Mouse (Mus musculus) hindbrain, postnatal 0 days (tissue): Measurements from ENCODE around the gene Kcnq1. TPM values are rescaled to one million over a fixed set of nuclear protein-coding genes. Genes with fewer than 3 reads are reported as not detected.

Experiments used
- ATAC-seq: fragments of 200-750 bp; cut with Nextera tagmentation; 2 replicates; pipeline ENCODE4 v1.8.0; 2017; ENCODE audit warnings: mild to moderate bottlenecking, moderate TSS enrichment, moderate library complexity
- DNase-seq: peaks from one replicate; pipeline ENCODE4 v3.0.0-alpha.2; 2015; ENCODE audit warnings: low spot score
- H3K27ac ChIP-seq: fragments of 300-500 bp; sonication (generic); 2 replicates; pipeline ENCODE4 v1.5.1; 2014; ENCODE audit warnings: mild to moderate bottlenecking
- H3K27me3 ChIP-seq: fragments of 300-500 bp; sonication (generic); 2 replicates; pipeline ENCODE4 v1.6.1; 2014; ENCODE audit warnings: low read length, mixed read lengths; ENCODE audit not compliant: insufficient read depth
- H3K36me3 ChIP-seq: fragments of 300-500 bp; sonication (generic); 2 replicates; pipeline ENCODE4 v1.6.1; 2014; ENCODE audit warnings: low read length, mixed read lengths; ENCODE audit not compliant: insufficient read depth
- H3K4me1 ChIP-seq: fragments of 300-500 bp; sonication (generic); 2 replicates; pipeline ENCODE4 v1.6.1; 2014; ENCODE audit warnings: antibody characterized with exemption, low read length, mixed read lengths; ENCODE audit not compliant: insufficient read depth
- H3K4me2 ChIP-seq: fragments of 300-500 bp; sonication (generic); 2 replicates; pipeline ENCODE4 v1.6.1; 2014; ENCODE audit warnings: low read depth, mild to moderate bottlenecking, low read length, moderate library complexity, mixed read lengths
- H3K4me3 ChIP-seq: fragments of 300-500 bp; sonication (generic); 2 replicates; pipeline ENCODE4 v1.5.1; 2014; ENCODE audit warnings: low read length
- H3K9ac ChIP-seq: fragments of 300-500 bp; sonication (generic); replicated peaks from 2 replicates; pipeline ENCODE4 v1.6.1; 2014; ENCODE audit warnings: mild to moderate bottlenecking, low read length, moderate library complexity, mixed read lengths
- H3K9me3 ChIP-seq: fragments of 300-500 bp; sonication (generic); 2 replicates; pipeline ENCODE4 v1.6.1; 2016; ENCODE audit warnings: low read length, mixed read lengths
- CTCF ChIP-seq: IDR thresholded peaks from 2 replicates; pipeline ENCODE4 v1.5.1; 2016; ENCODE audit warnings: antibody characterized with exemption, control low read depth, low read depth
- WGBS: fragments of 180-500 bp; shearing (Covaris S2); extraction: QIAGEN DNeasy Blood & Tissue Kit; methylation state at CpG from one replicate; pipeline ENCODE4 v1.1.7; 2014; 5-methylcytosine and 5-hydroxymethylcytosine counted together
- polyA plus RNA-seq: library from polyadenylated mRNA; unstranded; fragments of >200 nt; fragmentation: Nextera tagmentation; extraction: Ambion mirVana; gene quantifications from 2 replicates; pipeline ENCODE4 v1.2.1, GENCODE M21; 2015
- total RNA-seq: library from RNA; depleted of rRNA; stranded (reverse); fragments of >200 nt; gene quantifications from 2 replicates; pipeline ENCODE4 v1.2.3, GENCODE M21; 2014

The Kcnq1 gene
- total and polyA plus RNA-seq, 2 experiments from 2014 or later, result 1.4 to 1.9 TPM

GRCm38 (mm10) chr7:143289082-143289849 lies 183.1 kb downstream of the Kcnq1 start:
- Histone ChIP-seq H3K27ac (no peak overlapping the region), H3K4me1 (0 out of 2 replicates have a peak, but pooled peaks cover 3% of the 10 kb centered on the region), H3K9ac (no peak overlapping the region), H3K27me3 (no peaks in the 10 kb centered on the region), H3K4me2 (no peak overlapping the region), H3K9me3 (no peaks in the 10 kb centered on the region), H3K36me3 (no peaks in the 10 kb centered on the region), H3K4me3 (no peak overlapping the region)
- ATAC-seq (no peak), DNase-seq (no peak)
- WGBS, result 74% methylated on average over 3 of the region's 3 CpGs
- no peak for TF ChIP-seq CTCF

- Histone ChIP-seq H3K4me1 (0 out of 2 replicates have a peak, but pooled peaks cover 3% of the 10 kb centered on the region), H3K9ac (peak overlapping the region; percentile 59), H3K36me3 (no peaks in the 10 kb centered on the region), H3K4me2 (peak overlapping the region; percentile 61), H3K4me3 (peak overlapping the region; percentile 50), H3K27ac (peak overlapping the region; percentile 76), H3K27me3 (no peaks in the 10 kb centered on the region), H3K9me3 (0 out of 2 replicates have a peak, but pooled peaks cover 2% of the 10 kb centered on the region)
- peak; percentile 18 for DNase-seq
- TF ChIP-seq CTCF, result no peak
- ATAC-seq, result no peak
- 49% methylated on average over 20 of the region's 20 CpGs for WGBS
These were observed 188.7 kb downstream of the Kcnq1 start for GRCm38 (mm10) chr7:143294690-143295355.

GRCm38 (mm10) chr7:143295356-143296000 lies 189.3 kb downstream of the Kcnq1 start:
- 0 out of 2 replicates have a peak, but pooled peaks cover 2% of the 10 kb centered on the region for H3K9me3 ChIP-seq
- H3K4me1 ChIP-seq, result 0 out of 2 replicates have a peak, but pooled peaks cover 3% of the 10 kb centered on the region
- peak overlapping the region; percentile 59 for H3K9ac ChIP-seq
- peak overlapping the region; percentile 50 for H3K4me3 ChIP-seq
- no peak for TF ChIP-seq CTCF
- peak overlapping the region; percentile 76 for H3K27ac ChIP-seq
- H3K36me3 ChIP-seq, result no peaks in the 10 kb centered on the region
- peak; percentile 66 for DNase-seq
- H3K27me3 ChIP-seq, result no peaks in the 10 kb centered on the region
- peak overlapping the region; percentile 61 for H3K4me2 ChIP-seq
- WGBS, result 50% methylated on average over 47 of the region's 47 CpGs
- peak; percentile 28; the same call in 1 of the 2 replicates for ATAC-seq

GRCm38 (mm10) chr7:143296001-143296379 lies 189.8 kb downstream of the Kcnq1 start:
- ATAC-seq, result peak; percentile 13; the same call in 1 of the 2 replicates
- 0 out of 2 replicates have a peak, but pooled peaks cover 3% of the 10 kb centered on the region for H3K4me1 ChIP-seq

GRCm38 (mm10) chr7:143296384-143296801 lies 190.2 kb downstream of the Kcnq1 start:
- Histone ChIP-seq H3K27me3 (no peaks in the 10 kb centered on the region), H3K4me1 (0 out of 2 replicates have a peak, but pooled peaks cover 3% of the 10 kb centered on the region), H3K4me2 (peak overlapping the region; percentile 61), H3K9me3 (0 out of 2 replicates have a peak, but pooled peaks cover 2% of the 10 kb centered on the region), H3K4me3 (peak overlapping the region; percentile 50), H3K27ac (peak overlapping the region; percentile 76), H3K36me3 (no peaks in the 10 kb centered on the region), H3K9ac (peak overlapping the region; percentile 59)
- TF ChIP-seq CTCF, result peak; percentile 37
- 60% methylated on average over 17 of the region's 17 CpGs for WGBS
- DNase-seq (peak; percentile 94), ATAC-seq (peak; percentile 99)

More at GRCm38 (mm10) chr7:143296001-143296379, 189.8 kb downstream of the Kcnq1 start:
- no peak for TF ChIP-seq CTCF
- H3K27me3 ChIP-seq, result no peaks in the 10 kb centered on the region
- H3K36me3 ChIP-seq, result no peaks in the 10 kb centered on the region
- H3K9ac ChIP-seq, result peak overlapping the region; percentile 59
- peak; percentile 32 for DNase-seq
- 0 out of 2 replicates have a peak, but pooled peaks cover 2% of the 10 kb centered on the region for H3K9me3 ChIP-seq
- 51% methylated on average over 20 of the region's 20 CpGs for WGBS
- peak overlapping the region; percentile 76 for H3K27ac ChIP-seq
- H3K4me2 ChIP-seq, result peak overlapping the region; percentile 61
- H3K4me3 ChIP-seq, result peak overlapping the region; percentile 50

GRCm38 (mm10) chr7:143300037-143300436 lies 193.9 kb downstream of the Kcnq1 start:
- WGBS, result 53% methylated on average over 7 of the region's 7 CpGs

More at GRCm38 (mm10) chr7:143300037-143300436, 193.9 kb downstream of the Kcnq1 start:
- H3K36me3 ChIP-seq, result no peaks in the 10 kb centered on the region
- H3K4me1 ChIP-seq, result no peaks in the 10 kb centered on the region
- no peaks in the 10 kb centered on the region for H3K27me3 ChIP-seq
- no peak overlapping the region for H3K27ac ChIP-seq
- H3K4me2 ChIP-seq, result no peak overlapping the region
- TF ChIP-seq CTCF, result no peak
- H3K9me3 ChIP-seq, result 0 out of 2 replicates have a peak, but pooled peaks cover 2% of the 10 kb centered on the region
- DNase-seq (no peak), ATAC-seq (no peak)
- no peak overlapping the region for H3K9ac ChIP-seq
- H3K4me3 ChIP-seq, result no peak overlapping the region
